ENCODE assay signal across 8 mouse cellular contexts in the genomic region with DNA sequence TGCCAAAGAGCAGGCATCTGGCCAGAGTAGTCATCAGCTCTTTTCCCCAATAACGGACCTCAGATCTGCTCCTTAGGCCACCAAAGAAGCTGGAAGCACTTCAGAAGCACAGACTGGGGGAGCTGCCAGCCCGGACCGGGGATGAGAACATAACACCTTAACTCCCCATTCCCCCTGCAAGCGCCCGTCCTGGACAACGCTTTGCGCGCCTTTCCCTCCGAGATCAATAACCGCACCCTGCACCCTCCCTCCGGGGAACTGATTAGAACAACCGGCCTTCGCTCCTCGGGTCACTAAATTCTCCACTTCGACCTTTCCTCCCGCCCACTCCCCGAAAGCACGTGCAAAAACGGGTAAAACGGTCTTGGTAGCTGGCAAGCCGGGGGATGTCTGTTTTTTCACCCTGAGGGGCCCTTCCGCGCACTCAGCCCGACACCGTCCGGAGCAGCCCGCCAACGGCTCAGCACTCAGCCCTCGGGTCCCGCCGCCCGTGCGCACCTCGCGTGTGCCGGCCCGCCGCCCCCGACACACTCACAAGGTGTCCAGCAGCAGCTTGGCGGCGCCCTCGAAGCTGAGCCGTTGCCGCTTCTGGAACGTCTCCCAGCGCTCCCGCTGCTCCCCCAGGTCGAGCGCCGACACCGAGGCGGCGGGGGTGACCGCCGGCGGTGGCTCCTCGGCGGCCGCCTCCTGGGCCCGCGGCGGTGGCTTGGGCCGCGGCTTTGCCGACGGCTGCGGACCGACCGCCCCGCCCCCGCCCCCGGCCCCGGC. TPM values are rescaled to one million over a fixed set of nuclear protein-coding genes. Genes with fewer than 3 reads are reported as not detected.
DNase-seq lines count a peak whose midpoint lies in the region; ATAC-seq lines count a peak whose summit lies in the region.

No protein-coding gene starts in this region.

- peak overlapping the region; percentile 62 for H3K4me2 ChIP-seq in hindbrain, embryonic 14.5 days (replicated peaks)

- intact Hi-C loops in left cerebral cortex, postnatal 4 days (cut with DNase I): no loop called here

- H3K9me3 ChIP-seq in hindbrain, embryonic 14.5 days (ENCODE audit: control insufficient read depth, low read length): no peaks in the 10 kb centered on the region

- under 1% methylated on average over 53 of the region's 73 CpGs for WGBS in hindbrain, embryonic 14.5 days

- peak overlapping the region; percentile 83 for H3K27ac ChIP-seq in hindbrain, embryonic 14.5 days

- peak; percentile 85 for ATAC-seq in hindbrain, embryonic 14.5 days (ENCODE audit: low FRiP score)
- peak; percentile 64 for ATAC-seq in megakaryocyte-erythroid progenitor cell, adult 5-6 weeks (replicated peaks; ENCODE audit: low FRiP score, low TSS enrichment, poor library complexity, severe bottlenecking)

- peak overlapping the region; percentile 87 for H3K4me3 ChIP-seq in hindbrain, embryonic 14.5 days (replicated peaks; ENCODE audit: low read length)

- H3K36me3 ChIP-seq in hindbrain, embryonic 14.5 days (replicated peaks; ENCODE audit: control insufficient read depth, insufficient read depth): peaks cover 10% of the 10 kb centered on the region

- DNase-seq in ZHBTc4 (ENCODE audit: low read depth, low spot score): peak; percentile 70
- DNase-seq in cerebellum, postnatal 25 days: peak; percentile 78 to 79
- DNase-seq in gastrocnemius, adult 18-20 months (ENCODE audit: low spot score): peak; percentile 47
- DNase-seq in hindbrain, embryonic 14.5 days (ENCODE audit: low spot score): peak; percentile 50
- peak; percentile 62 for DNase-seq in left cerebral cortex, postnatal 4 days
- DNase-seq in right cerebral cortex, postnatal 4 days: peak; percentile 61
- DNase-seq in adipocyte (ENCODE audit: low spot score): no peak

- H3K9ac ChIP-seq in hindbrain, embryonic 14.5 days: peak overlapping the region; percentile 96

- H3K4me1 ChIP-seq in hindbrain, embryonic 14.5 days (replicated peaks; ENCODE audit: control insufficient read depth, insufficient read depth, low read length): peaks cover 15% of the 10 kb centered on the region; the same call in 1 of the 2 replicates

- no peaks in the 10 kb centered on the region for H3K27me3 ChIP-seq in hindbrain, embryonic 14.5 days (ENCODE audit: control insufficient read depth, insufficient read depth, low read length)

RNA-seq across cellular contexts. Expression of gene Cenpv, which starts 0.6 kb away (rescaled TPM):
- 10 to 100 TPM; 16.5 to 19.5 TPM for total RNA-seq in gastrocnemius, adult 18-20 months (2021)
- polyA plus RNA-seq in hindbrain, embryonic 14.5 days (2014; fragmentation: Nextera tagmentation; extraction: Ambion mirVana): 63.8 and 64.8 TPM in 2 replicates
- 10 to 100 TPM; 64.5 to 76.9 TPM for total RNA-seq in left cerebral cortex, postnatal 4 days (2021)
- total RNA-seq in megakaryocyte-erythroid progenitor cell, adult 5-6 weeks (2014; fragmentation: Nextera tagmentation): 113 and 115 TPM in 2 replicates
- 56.1 and 64.9 TPM in 2 replicates for total RNA-seq in megakaryocyte-erythroid progenitor cell, adult 5-6 weeks (2017)

RNA-seq across cellular contexts. Expression of gene Ubb, which starts 12.5 kb away (rescaled TPM):
- 100 to 1,000 TPM; 919 to 954 TPM for total RNA-seq in gastrocnemius, adult 18-20 months (2021)
- polyA plus RNA-seq in hindbrain, embryonic 14.5 days (2014; fragmentation: Nextera tagmentation; extraction: Ambion mirVana): 4,396 and 4,426 TPM in 2 replicates
- 1,000 to 10,000 TPM; 1,560 to 1,622 TPM for total RNA-seq in left cerebral cortex, postnatal 4 days (2021)
- total RNA-seq in megakaryocyte-erythroid progenitor cell, adult 5-6 weeks (2014; fragmentation: Nextera tagmentation): 729 and 731 TPM in 2 replicates
- total RNA-seq in megakaryocyte-erythroid progenitor cell, adult 5-6 weeks (2017): 1,059 and 1,094 TPM in 2 replicates

RNA-seq across cellular contexts. Expression of gene Trpv2, which starts 35.8 kb away (rescaled TPM):
- 1 to 10 TPM in 1 of 2 experiments, under 1 TPM in 1; 0.87 to 2.1 TPM for total RNA-seq in gastrocnemius, adult 18-20 months (2021)
- polyA plus RNA-seq in hindbrain, embryonic 14.5 days (2014; fragmentation: Nextera tagmentation; extraction: Ambion mirVana): 22.6 and 28.2 TPM in 2 replicates
- total RNA-seq in left cerebral cortex, postnatal 4 days (2021): 10 to 100 TPM; 36.9 to 40.4 TPM
- 31.3 and 45.4 TPM in 2 replicates for total RNA-seq in megakaryocyte-erythroid progenitor cell, adult 5-6 weeks (2014; fragmentation: Nextera tagmentation)
- 12.2 and 25.6 TPM in 2 replicates for total RNA-seq in megakaryocyte-erythroid progenitor cell, adult 5-6 weeks (2017)

Comparison
In these comparisons a context has a peak if more than half of its experiments do, and no peak if none do; other contexts are left out.
1. RNA of gene Trpv2, which starts 35.8 kb away (total RNA-seq): 36.9 to 40.4 TPM in left cerebral cortex, postnatal 4 days and 12.2 to 45.4 TPM in megakaryocyte-erythroid progenitor cell, adult 5-6 weeks; 0.87 to 2.1 TPM in gastrocnemius, adult 18-20 months; every median in the first group is over 4 times any median in the second.